11 mouse cellular contexts compared by ENCODE assay signal in genomic region chr12:75552296-75552695, GRCm38 (mm10). TPM values are rescaled to one million over a fixed set of nuclear protein-coding genes. Genes with fewer than 3 reads are reported as not detected.
DNase-seq lines count a peak whose midpoint lies in the region; ATAC-seq lines count a peak whose summit lies in the region.
"Had no signal": no experiment of that assay in that cellular context is flagged by ENCODE, and none has a peak within 500 bp of the region (broad histone marks: within the 10 kb centered on the region; RNA-seq: fewer than 3 reads in every experiment).

No protein-coding gene starts in this region.

- intact Hi-C loops in heart, postnatal 10 days (cut with DNase I) = no loop called here

- ATAC-seq in CD4-positive, CD25-positive, alpha-beta regulatory T cell, adult 4 months = no peak
- ATAC-seq: liver, embryonic 12.5 days; Patski had no signal

- peak; percentile 24 for DNase-seq in NIH3T3 (ENCODE audit: low read depth)
- DNase-seq in adipocyte (ENCODE audit: low spot score) = peak; percentile 85
- peak; percentile 52 for DNase-seq in gonadal fat pad, adult 2 months (ENCODE audit: low read depth)
- DNase-seq in heart, postnatal 10 days = peak; percentile 63 to 66
- DNase-seq in spleen, adult 18-20 months = no peak
- no peak for DNase-seq in right cerebral cortex, postnatal 14 days
- no peak for DNase-seq in thymus, adult 18-20 months
- DNase-seq: cerebellum, postnatal 14 days had no signal

RNA-seq across cellular contexts. Expression of gene Ppp2r5e, which starts 43.7 kb away (rescaled TPM):
- 9.0 and 11.4 TPM in 2 replicates for polyA plus RNA-seq in gonadal fat pad, adult 2 months (2012; rRNA removed)
- 10 to 100 TPM; 35.4 to 36.9 TPM for total RNA-seq in heart, postnatal 10 days (2021)
- 1 to 10 TPM; 4.8 to 7.9 TPM for polyA plus RNA-seq in CD4-positive, CD25-positive, alpha-beta regulatory T cell, adult 4 months (2017; shearing (Covaris generic))

Comparison
In these comparisons a context has a peak if more than half of its experiments do, and no peak if none do; other contexts are left out.
1. DNase-seq: peak in NIH3T3 (single experiment), adipocyte (single experiment), gonadal fat pad, adult 2 months (single experiment) and heart, postnatal 10 days (2 of 2); none in spleen, adult 18-20 months (0 of 2), right cerebral cortex, postnatal 14 days (single experiment) and thymus, adult 18-20 months (0 of 2).